Mouse (Mus musculus): ENCODE measurements around the gene Tenm4.
A peak's percentile ranks its signal among the peaks of the same experiment; 100 is the strongest.

Tenm4 gene

DNA sequence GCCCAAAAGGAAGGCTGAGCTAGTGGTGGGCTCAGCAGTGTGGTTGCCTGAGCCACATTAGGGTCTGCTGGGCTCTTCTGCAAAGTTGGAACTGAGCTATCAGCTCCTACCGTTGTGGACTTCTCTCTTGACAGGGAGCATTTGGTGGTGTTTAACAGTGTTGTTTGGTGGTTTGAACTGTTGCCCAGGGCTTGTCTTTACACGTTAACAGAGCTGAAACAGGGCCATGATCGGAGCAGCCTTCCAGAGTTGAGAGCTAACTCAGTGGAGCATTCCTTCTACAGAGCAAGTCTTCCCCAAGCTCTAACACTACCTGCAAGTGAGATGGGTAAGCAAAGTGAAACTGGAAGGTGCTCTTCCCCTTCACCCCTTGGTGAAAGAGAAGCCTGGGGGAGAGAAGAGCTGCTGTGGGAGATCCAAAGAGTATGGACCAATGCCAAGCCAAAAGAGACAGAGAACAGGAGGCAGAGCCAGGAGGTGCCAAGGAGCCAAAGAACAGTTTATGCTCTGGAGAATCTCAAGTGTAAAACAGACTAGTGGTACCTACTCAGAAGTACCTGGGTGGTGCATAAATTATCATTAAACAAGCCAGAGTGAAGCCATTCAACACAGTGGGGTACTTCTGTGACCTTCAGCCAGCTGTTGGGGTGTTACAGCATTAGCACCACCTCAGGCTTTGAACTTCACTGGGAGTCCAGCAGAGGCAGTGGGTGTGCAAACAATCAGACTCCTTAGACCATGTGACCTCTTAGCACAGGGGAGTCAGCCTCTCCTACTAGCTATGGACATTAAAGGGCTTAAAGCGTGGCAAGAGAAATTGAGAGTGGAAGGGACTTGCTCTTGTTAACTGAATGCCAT lies 71.5 kb downstream of the Tenm4 start:
- DNase-seq (ENCODE audit: low read depth, low spot score) = no peak

DNA sequence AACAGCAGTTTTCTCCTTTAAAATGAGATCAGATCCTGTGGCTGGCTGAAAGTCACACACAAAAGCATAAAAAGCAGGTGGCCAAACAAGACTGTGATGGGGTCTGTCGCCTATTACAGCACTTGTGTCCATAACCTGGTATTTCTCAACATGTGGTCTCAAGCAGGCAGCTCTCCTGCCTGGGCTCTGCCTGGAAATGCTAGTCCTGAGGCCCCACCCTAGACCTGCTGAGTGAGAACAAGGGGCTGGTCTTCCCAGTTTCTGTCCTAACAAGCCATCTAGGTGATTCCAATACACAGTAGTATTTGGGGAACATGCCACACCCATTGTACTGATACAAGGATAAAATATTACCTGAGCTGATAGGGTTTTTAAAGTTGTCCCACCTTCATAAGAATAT lies 73.8 kb downstream of the Tenm4 start:
- no peak for DNase-seq (ENCODE audit: low read depth, low spot score)

- no peak for DNase-seq (ENCODE audit: low read depth, low spot score)
Measured at GRCm38 (mm10) chr7:96259630-96260029, 88.6 kb downstream of the Tenm4 start.

- no peak for DNase-seq (ENCODE audit: low read depth, low spot score)
Measured at GRCm38 (mm10) chr7:96262182-96262581, 91.1 kb downstream of the Tenm4 start.

DNA sequence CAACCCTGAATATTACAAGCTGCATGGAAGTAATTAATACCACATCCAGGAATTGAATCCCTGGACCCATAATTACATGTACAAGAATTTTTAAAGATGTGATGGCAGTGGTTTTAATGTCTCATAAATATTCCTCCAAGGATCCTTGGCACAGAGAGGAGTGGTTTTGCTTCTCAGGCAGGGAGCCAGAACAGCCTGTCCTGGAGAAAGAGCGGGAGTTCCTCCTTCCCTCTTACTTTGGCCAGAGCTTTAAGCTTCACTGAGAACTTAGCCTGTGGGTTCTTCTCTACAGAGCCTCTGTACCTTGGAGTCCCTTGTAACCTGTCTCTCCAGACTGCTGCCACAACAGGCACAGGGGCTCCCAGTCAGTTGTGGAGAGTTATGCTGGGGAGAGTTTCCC lies 94.9 kb downstream of the Tenm4 start:
- no peak for DNase-seq (ENCODE audit: low read depth, low spot score)

DNA sequence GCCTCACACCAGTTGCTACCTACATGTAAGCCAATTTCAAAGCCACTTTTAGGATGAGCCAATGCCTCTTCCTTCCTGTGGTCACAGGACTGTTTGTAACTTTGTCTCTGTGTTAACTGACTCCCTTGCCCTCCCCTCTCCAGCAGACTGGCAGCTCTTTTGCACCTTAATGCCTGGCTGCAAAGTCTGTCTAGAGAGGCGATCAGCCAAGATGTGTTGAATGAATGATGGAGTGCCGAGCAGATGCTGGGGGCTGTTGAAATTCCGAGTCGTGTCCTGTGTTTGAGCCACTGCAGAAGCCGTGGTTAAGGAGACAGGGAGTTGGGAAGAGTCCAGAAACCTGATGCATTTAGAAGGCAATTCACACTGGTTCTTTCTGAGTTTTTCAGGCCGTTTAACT lies 96.2 kb downstream of the Tenm4 start:
- DNase-seq (ENCODE audit: low read depth, low spot score) = no peak

- no peak for DNase-seq (ENCODE audit: low read depth, low spot score)
Measured at GRCm38 (mm10) chr7:96270684-96271083, 99.6 kb downstream of the Tenm4 start.

- no peak for DNase-seq (ENCODE audit: low read depth, low spot score)
Measured at GRCm38 (mm10) chr7:96272068-96272467, 101.0 kb downstream of the Tenm4 start.

GRCm38 (mm10) chr7:96274486-96274885 lies 103.4 kb downstream of the Tenm4 start:
- no peak for DNase-seq (ENCODE audit: low read depth, low spot score)

DNA sequence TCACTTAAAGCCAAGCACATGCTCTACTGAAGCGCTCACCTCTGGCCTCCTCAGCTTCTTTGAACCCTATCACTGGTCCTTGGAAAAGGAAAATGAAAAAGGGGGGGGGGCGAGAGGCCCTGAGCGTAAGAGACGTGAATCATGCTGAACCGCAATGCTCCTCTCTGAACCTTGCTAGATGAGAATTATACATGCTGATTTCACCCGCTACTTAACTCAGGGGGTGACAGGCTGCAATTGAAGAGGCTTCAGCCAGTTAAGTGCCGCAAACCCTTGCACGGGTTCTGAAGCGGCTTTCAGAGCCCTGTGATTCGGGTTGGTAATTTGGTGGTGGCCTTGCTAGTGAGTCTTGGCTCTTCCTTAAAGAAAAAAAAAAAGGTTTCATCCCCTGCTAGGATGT lies 106.5 kb downstream of the Tenm4 start:
- no peak for DNase-seq (ENCODE audit: low read depth, low spot score)

- no peak for DNase-seq (ENCODE audit: low read depth, low spot score)
Measured at GRCm38 (mm10) chr7:96278378-96278777, 107.3 kb downstream of the Tenm4 start.

DNA sequence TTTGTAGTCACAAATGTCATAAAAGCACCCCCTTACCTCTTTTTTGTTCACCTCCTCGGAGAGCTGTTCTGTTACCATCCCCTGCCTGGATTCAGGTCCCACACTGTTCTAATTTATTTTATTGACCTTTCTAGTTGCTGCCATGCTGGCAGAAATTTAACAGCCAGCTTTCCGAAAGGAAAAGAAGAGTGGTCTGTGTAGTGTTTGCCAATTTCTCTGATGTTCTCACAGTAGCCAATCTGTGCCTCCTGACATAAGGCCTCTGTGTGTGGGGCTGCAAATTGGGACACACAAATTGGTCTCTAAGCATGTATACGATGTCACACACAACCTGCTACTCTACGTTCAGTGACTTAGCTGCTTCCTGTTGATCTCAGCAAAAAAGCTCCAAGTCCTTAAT lies 109.7 kb downstream of the Tenm4 start:
- no peak for DNase-seq (ENCODE audit: low read depth, low spot score)

DNA sequence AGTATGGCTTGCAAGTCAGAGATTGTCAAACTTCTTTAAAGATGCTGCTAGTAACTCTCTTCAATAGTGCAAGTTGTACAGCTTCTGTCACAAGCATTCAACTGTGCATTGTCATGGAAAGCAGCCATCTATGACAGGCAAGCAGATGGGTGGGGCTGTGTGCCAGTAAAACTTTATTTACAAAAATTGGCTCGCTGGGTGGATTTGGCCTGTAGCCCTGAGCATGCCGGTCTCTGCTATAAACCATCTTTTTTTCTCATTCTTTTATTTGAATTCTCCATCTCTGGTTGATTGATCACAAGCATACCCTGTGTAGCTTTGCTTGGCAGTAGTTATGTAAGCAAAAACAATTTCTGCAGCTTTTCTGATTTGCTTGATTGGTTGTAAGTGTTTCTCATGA lies 119.5 kb downstream of the Tenm4 start:
- DNase-seq (ENCODE audit: low read depth, low spot score) = no peak

DNA sequence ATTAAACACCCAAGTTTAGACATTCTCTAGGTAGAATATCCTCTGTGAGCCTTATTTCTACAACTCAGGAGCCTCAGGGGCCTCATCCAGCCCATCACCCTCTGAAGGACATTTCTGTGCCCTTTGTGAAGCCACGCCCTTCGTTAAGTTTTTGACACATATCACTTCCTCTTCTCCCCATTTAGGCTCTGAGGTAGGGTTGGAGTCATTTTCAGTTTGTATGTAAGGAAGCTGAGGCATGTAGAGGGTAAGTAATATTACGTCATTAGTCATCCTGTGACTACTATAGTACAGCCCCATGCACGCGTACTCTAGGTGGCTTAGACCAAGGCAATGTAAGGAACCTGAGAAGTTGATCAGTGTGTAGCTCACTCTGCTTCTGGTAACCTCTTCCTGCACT lies 124.9 kb downstream of the Tenm4 start:
- no peak for DNase-seq (ENCODE audit: low read depth, low spot score)

DNA sequence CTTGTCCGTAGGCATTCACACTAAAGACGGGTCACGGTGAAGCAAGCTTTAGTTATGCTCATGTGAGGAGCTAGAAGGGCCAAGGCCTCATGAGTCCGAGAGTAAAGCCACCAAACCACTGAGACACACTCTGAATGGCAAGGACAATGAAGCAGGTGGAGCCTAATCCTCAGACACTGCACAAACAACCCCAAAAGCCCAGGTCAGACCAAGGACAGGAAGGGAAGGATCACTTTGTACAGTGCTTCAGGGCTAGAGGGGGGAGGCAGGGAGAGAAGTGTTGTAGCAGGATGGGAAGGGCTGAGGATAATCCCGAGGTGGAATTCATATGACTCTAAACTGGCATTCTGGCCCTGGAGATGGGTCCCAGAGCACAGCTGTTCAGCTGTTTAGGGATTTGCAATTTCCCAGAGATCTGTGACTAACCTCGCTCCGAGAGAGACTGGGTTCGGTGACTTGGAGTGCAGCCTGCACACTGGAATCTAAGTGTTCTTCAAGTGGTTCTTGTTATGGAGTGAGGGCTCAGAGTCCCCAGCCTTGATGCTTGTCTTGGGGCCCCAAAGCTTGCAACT lies 129.9 kb downstream of the Tenm4 start:
- no peak for DNase-seq (ENCODE audit: low read depth, low spot score)

GRCm38 (mm10) chr7:96301813-96302212 lies 130.8 kb downstream of the Tenm4 start:
- DNase-seq (ENCODE audit: low read depth, low spot score) = no peak

GRCm38 (mm10) chr7:96303963-96304362 lies 132.9 kb downstream of the Tenm4 start:
- no peak for DNase-seq (ENCODE audit: low read depth, low spot score)

DNA sequence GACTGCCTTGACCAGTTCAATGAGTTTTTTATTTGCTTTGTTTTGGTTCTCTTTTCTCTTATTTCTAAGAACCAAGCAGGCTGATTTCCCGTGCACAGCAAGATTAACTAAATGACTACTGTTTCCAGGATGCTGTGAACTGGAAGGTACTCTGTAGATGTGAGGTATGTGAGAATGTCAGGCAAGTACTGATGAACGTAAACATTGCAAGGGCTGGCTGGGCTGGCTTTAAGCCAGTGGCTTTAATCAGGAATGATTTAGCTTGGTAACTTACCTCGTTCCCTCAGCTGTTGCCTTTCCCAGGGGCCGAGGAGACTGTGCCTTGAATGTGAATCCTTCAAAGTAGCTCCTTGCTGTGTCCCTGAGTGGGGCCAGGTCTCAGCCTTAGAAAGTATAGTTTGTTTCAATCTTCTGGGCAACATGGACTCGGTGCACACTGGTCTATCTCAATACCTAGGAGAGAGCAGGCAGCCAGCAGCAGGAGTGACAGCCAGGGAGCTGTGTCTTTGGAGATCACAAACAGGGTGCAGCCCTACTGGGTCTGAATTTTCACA lies 134.4 kb downstream of the Tenm4 start:
- no peak for DNase-seq (ENCODE audit: low read depth, low spot score)

- no peak for DNase-seq (ENCODE audit: low read depth, low spot score)
Measured at GRCm38 (mm10) chr7:96308106-96308505, 137.1 kb downstream of the Tenm4 start.

GRCm38 (mm10) chr7:96329343-96329742 lies 158.3 kb downstream of the Tenm4 start:
- DNase-seq (ENCODE audit: low read depth, low spot score) = no peak

GRCm38 (mm10) chr7:96331186-96331585 lies 160.1 kb downstream of the Tenm4 start:
- no peak for DNase-seq (ENCODE audit: low read depth, low spot score)

DNA sequence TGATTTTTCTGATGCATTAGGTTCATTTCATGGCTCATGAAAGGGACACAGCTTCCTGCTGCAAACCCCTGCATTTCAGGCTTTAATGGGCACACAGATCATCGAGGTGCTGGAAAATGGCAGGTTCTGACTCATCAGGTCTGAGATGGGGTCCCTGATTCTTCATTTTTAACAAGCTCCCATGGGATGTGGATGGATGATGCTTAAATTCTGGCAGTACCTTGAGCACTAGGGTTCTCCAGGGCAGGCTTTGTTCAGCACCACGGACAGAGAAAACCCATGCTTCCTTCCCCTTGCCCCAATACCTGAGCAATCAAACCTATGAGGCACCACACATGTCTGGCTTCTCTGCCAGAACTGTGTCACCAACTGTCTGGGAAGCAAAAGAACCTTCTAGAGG lies 163.3 kb downstream of the Tenm4 start:
- peak; percentile 24 for DNase-seq (ENCODE audit: low read depth, low spot score)

GRCm38 (mm10) chr7:96336376-96336775 lies 165.3 kb downstream of the Tenm4 start:
- no peak for DNase-seq (ENCODE audit: low read depth, low spot score)
